Mouse (Mus musculus) cerebellum, adult 11-12 months (tissue): Measurements from ENCODE around the gene 1700066M21Rik.
A peak's percentile ranks its signal among the peaks of the same experiment; 100 is the strongest.

ENCODE experiments used
- DNase-seq: peaks from one replicate; pipeline ENCODE4 v3.0.0; 2022

The 1700066M21Rik gene

GRCm38 (mm10) chr1:57377376-57378341 lies at the start of gene 1700066M21Rik:
Gene 1700066M21Rik, plus strand, starts transcription at chr1:57377620.
- peak; percentile 93 for DNase-seq

- no peak for DNase-seq
Measured at GRCm38 (mm10) chr1:57329285-57330093, 47.9 kb upstream of the 1700066M21Rik start.

- peak; percentile 49 for DNase-seq
Measured at GRCm38 (mm10) chr1:57330228-57330627, 47.2 kb upstream of the 1700066M21Rik start.

DNA sequence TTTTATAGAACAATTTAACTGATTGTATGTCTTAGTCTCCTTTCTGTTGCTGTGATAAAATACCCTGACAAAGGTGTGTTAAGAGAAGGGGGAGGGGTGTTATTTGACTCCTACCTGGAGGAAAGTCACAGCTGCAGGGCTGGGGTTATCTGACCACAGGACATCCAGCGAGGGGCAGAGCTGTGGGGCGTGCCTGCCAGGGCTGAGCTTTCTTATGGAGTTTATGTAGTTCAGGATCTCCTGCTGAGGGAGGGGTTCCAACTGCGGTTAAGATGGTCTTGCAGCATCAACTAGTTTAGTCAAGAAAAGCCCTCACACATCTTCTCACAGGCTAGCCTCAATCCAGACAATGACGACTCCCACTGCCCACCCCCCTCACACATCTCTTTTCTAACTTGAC lies 45.4 kb upstream of the 1700066M21Rik start:
- DNase-seq = no peak

- no peak for DNase-seq
Measured at GRCm38 (mm10) chr1:57333550-57334213, 43.7 kb upstream of the 1700066M21Rik start.

DNA sequence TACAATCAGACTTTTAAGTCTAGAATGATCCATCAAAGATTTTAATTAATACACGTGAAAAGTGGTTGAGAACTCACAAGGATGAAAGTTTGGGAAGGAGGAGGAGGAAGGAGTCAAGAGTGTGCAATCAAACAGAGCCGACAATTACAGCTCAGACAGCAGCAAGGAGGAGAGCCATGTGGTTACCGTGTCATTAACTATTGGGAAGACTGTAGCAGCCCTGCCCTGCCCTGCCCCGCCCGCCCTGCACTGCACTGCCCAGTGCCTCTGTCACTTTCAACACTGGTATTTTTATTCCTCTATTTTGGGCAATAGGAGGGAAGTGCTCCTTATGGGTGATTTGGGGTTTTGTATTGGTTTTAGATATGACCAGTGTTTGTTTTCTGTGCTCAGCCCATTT lies 42.2 kb upstream of the 1700066M21Rik start:
- no peak for DNase-seq

DNA sequence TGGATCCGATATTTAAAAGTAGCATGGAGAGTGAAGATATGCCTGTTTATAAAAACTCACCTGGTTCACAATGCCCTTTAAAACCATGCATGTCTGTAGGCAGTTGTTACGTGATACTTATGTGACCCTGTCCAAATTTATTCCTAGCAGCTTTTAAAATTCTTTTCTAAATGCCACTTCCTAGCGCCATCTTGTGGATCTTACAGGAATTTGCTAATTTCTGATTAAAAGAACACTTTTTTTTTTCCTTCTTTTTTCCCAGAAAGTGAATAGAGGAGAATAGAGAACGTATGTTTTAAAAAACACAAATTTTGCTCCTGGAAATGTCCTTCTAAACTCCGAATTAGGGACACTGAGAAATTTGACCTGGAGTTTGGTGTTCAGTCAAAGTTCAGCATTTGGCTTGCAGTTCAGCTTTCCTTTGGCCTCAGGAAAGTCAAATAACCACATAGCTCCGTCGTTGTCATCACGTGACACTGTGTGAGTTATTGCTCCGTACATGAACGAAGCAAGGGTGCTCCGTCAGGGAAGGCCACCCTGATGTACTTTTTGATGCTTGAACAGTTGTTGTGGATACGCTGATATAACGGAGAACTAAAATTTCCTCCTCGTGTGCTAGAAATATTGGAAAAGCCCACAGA lies 38.1 kb upstream of the 1700066M21Rik start:
- DNase-seq = no peak

DNA sequence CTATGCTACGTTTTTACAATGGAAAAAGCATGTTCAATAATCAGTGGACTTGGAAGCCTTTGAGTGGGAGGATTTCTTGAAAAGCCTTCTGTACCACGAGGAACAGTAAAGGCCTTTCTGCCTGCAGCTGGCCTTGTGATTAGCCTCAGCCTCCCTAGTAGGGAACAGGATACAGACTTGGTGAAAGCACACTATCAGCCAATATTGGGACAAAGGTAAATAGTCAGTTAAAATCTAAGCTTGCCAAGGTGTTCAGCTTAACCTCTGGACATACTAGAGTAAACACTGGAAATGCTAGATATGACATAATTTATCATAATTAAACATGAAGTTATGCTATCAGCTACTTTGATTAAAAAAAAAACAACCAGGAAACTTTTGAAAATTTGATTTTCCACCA lies 36.2 kb upstream of the 1700066M21Rik start:
- DNase-seq = no peak

- no peak for DNase-seq
Measured at GRCm38 (mm10) chr1:57347487-57347886, 29.9 kb upstream of the 1700066M21Rik start.

DNA sequence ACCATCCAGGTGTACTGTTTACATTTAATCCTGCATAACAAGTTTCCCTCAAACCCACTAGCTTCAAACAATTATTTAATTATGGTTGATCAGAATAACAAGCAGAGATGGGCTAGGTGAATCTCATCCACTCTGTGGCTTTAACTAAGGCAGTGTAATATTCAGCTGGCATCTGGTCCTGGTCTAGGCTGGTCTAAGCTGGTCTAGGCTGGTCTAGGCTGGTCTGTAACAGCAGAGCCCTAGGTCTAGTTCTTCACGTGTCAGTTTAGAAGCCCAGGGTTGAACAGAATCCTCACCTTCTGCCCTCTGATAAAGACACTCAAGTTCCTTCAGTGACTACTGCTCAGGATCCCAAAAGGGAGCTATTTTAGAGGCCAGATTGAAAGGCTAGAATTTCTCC lies 25.5 kb upstream of the 1700066M21Rik start:
- DNase-seq = no peak

DNA sequence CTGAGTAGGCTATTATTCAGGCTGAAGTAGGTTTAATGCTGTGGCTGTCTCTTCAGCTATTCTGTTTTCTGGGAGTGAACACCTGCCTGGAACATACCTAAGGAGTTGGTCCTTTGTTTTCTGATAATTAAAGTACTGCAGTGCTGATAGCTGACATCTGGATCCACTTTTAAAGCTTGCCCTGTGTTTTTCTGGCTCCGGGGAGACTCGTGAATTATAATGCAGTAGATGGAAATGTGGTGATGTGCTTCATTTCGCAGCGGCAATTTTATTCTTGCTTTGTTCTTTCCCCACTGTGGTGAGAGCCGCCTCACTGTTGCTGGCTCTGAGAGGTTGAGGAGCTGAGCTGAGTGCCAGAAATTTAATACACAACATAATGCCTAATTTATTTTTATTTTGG lies 18.9 kb upstream of the 1700066M21Rik start:
- no peak for DNase-seq

- DNase-seq = no peak
Measured at GRCm38 (mm10) chr1:57367446-57367845, 10.0 kb upstream of the 1700066M21Rik start.

DNA sequence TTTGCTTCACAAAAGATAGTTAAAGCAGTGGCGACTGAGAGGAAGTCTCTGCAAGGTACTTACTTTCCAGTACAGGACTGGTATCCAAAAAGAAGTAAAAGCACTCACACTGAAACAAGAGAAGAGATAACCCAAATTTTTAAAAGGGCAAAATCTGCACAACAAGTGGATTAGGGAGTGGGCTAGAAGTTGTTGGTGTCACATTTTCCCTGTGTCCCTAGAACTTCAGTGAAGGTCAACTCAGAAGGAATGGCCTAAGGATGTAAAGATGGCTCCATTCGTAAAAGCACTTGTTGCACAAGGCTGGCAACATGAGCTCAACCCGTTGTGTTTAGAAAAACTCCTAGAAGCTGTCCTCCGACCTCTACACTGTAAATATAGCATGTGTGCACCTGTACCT lies 8.3 kb upstream of the 1700066M21Rik start:
- no peak for DNase-seq

- DNase-seq = no peak
Measured at GRCm38 (mm10) chr1:57370451-57370850, 7.0 kb upstream of the 1700066M21Rik start.

- DNase-seq = no peak
Measured at GRCm38 (mm10) chr1:57375276-57375675, 2.1 kb upstream of the 1700066M21Rik start.

- no peak for DNase-seq
Measured at GRCm38 (mm10) chr1:57376806-57377205, 614 bp upstream of the 1700066M21Rik start.

- DNase-seq = no peak
Measured at GRCm38 (mm10) chr1:57386519-57386918, 9.1 kb downstream of the 1700066M21Rik start.

DNA sequence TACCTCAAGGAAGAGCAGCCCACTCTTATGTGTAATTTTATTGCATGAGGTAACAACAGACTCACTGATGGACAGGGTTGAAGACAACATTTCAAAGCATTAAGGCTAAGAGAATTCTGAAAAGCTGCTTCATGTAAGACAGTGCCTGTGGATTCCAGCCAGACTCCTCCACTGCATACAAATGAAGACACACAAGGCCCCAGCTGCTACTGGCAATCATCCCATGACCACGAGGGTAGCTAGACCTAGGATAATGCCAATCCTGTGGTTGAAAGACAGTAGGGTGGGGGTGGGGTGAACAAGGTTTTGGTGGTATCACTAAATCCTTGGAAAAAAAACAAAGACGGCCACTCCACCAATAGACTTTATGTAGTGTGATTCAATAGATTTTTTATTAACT lies 10.5 kb downstream of the 1700066M21Rik start:
- DNase-seq = peak; percentile 29

DNA sequence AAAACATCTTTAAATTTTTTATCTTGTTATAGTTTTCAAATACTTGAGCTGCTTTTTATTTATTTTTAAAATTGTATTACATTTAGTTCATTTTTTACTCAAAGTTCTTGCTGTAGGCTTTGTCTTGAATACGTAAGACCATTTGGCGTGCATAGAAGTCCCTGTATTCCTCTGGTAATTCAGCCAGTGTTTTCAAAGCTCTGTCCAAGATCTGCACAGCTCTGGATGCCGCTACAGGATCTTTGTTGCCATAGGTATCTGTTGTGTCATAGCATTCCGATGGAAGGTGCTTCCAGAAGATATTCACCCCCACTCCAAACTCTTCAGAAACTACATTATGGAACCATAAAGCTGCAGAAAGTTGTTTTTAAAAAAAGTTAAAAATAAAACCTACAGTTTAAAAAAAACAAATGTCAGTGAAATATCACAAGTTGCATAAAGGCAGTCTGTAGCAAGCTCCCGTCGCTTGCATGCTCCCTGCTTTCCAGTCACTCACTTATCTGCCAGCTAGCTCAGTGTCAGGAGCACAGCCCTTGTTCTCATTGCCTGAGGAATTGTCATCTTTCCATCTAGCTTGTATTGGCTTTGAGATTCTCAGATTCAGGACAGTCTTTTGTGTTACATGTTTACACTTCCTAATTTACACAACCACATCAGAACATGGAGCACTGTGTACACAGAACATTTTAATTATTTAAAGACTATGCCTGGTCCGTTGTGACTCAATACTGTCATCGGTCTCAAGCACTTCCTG lies 11.2 kb downstream of the 1700066M21Rik start:
- no peak for DNase-seq

GRCm38 (mm10) chr1:57390993-57391790 lies 13.8 kb downstream of the 1700066M21Rik start:
- no peak for DNase-seq

GRCm38 (mm10) chr1:57392417-57392816 lies 15.0 kb downstream of the 1700066M21Rik start:
- DNase-seq = no peak
